Mouse (Mus musculus) midbrain, postnatal 0 days (tissue): ENCODE results near the gene Pmpca. TPM values are rescaled to one million over a fixed set of nuclear protein-coding genes. Genes with fewer than 3 reads are reported as not detected.
A peak's percentile ranks its signal among the peaks of the same experiment; 100 is the strongest.
"Not testable (repeated sequence)": the region's sequence is repeated elsewhere in the genome, so short reads cannot be mapped to it uniquely, and the experiment has no call there.

Experiments
- ATAC-seq: fragments of 200-750 bp; cut with Nextera tagmentation; 2 replicates; pipeline ENCODE4 v1.8.0; 2017; ENCODE audit warnings: moderate number of reproducible peaks, mild to moderate bottlenecking, moderate TSS enrichment, moderate library complexity; ENCODE audit not compliant: low FRiP score
- DNase-seq: peaks from one replicate; pipeline ENCODE4 v3.0.0-alpha.2; 2015; ENCODE audit warnings: low spot score
- H3K27ac ChIP-seq: fragments of 300-500 bp; sonication (generic); 2 replicates; pipeline ENCODE4 v1.5.1; 2014; ENCODE audit warnings: low read depth, mild to moderate bottlenecking, low read length, mixed read lengths
- H3K27me3 ChIP-seq: fragments of 300-500 bp; sonication (generic); 2 replicates; pipeline ENCODE4 v1.6.1; 2014; ENCODE audit warnings: low read length, control low read depth, mixed read lengths; ENCODE audit not compliant: insufficient read depth
- H3K36me3 ChIP-seq: fragments of 300-500 bp; sonication (generic); 2 replicates; pipeline ENCODE4 v1.6.1; 2014; ENCODE audit warnings: low read length, control low read depth, mixed read lengths; ENCODE audit not compliant: insufficient read depth
- H3K4me1 ChIP-seq: fragments of 300-500 bp; sonication (generic); 2 replicates; pipeline ENCODE4 v1.6.1; 2014; ENCODE audit warnings: mild to moderate bottlenecking, control low read depth, antibody characterized with exemption, low read length, mixed read lengths; ENCODE audit not compliant: insufficient read depth
- H3K4me2 ChIP-seq: fragments of 300-500 bp; sonication (generic); 2 replicates; pipeline ENCODE4 v1.6.1; 2014; ENCODE audit warnings: low read depth, mild to moderate bottlenecking, low read length, mixed read lengths; ENCODE audit not compliant: poor library complexity, severe bottlenecking
- H3K4me3 ChIP-seq: fragments of 300-500 bp; sonication (generic); 2 replicates; pipeline ENCODE4 v1.5.1; 2014; ENCODE audit warnings: low read depth, mild to moderate bottlenecking, low read length, moderate library complexity
- H3K9ac ChIP-seq: fragments of 300-500 bp; sonication (generic); replicated peaks from 2 replicates; pipeline ENCODE4 v1.6.1; 2014; ENCODE audit warnings: mild to moderate bottlenecking, low read length, moderate library complexity, mixed read lengths; ENCODE audit not compliant: poor library complexity, severe bottlenecking
- H3K9me3 ChIP-seq: fragments of 300-500 bp; sonication (generic); 2 replicates; pipeline ENCODE4 v1.6.1; 2016; ENCODE audit warnings: low read length, control low read depth
- CTCF ChIP-seq: IDR thresholded peaks from 2 replicates; pipeline ENCODE4 v1.5.1; 2016; ENCODE audit warnings: antibody characterized with exemption, mild to moderate bottlenecking
- WGBS: fragments of 180-500 bp; shearing (Covaris S2); extraction: QIAGEN DNeasy Blood & Tissue Kit; methylation state at CpG from one replicate; pipeline ENCODE4 v1.1.7; 2014; 5-methylcytosine and 5-hydroxymethylcytosine counted together
- polyA plus RNA-seq: library from polyadenylated mRNA; unstranded; fragments of >200 nt; fragmentation: Nextera tagmentation; extraction: Ambion mirVana; gene quantifications from 2 replicates; pipeline ENCODE4 v1.2.1, GENCODE M21; 2015
- total RNA-seq: library from RNA; depleted of rRNA; stranded (reverse); fragments of >200 nt; gene quantifications from 2 replicates; pipeline ENCODE4 v1.2.3, GENCODE M21; 2014

Pmpca gene
- total and polyA plus RNA-seq, 2 experiments from 2014 or later: 64.8 to 85.1 TPM

DNA sequence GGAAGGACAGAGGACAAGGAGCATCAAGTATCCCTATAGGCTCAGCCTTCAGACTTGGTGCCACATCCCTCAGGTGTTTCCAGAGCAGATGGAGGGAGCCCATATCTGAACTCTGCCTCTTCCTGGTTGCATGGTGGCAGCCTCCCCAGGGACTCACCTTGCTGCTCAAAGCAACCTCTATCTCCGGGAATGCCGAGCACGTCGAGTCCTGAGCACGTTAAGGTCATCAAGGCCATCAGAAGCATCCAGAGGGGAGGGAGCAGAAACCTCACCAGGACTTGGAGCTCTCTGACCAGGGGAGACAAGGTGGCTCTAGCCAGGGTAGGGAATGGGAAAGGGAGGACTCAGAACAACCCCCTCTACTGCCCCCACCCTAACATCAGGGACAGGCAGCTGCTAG lies 25.7 kb upstream of the Pmpca start:
- Histone ChIP-seq H3K9ac (no peak overlapping the region), H3K27ac (no peak overlapping the region), H3K4me3 (no peak overlapping the region), H3K9me3 (no peaks in the 10 kb centered on the region), H3K4me1 (no peaks in the 10 kb centered on the region), H3K27me3 (no peaks in the 10 kb centered on the region), H3K36me3 (peaks cover 56% of the 10 kb centered on the region), H3K4me2 (no peak overlapping the region)
- DNase-seq (no peak), ATAC-seq (no peak)
- WGBS: 97% methylated on average over 5 of the region's 5 CpGs
- no peak for TF ChIP-seq CTCF

DNA sequence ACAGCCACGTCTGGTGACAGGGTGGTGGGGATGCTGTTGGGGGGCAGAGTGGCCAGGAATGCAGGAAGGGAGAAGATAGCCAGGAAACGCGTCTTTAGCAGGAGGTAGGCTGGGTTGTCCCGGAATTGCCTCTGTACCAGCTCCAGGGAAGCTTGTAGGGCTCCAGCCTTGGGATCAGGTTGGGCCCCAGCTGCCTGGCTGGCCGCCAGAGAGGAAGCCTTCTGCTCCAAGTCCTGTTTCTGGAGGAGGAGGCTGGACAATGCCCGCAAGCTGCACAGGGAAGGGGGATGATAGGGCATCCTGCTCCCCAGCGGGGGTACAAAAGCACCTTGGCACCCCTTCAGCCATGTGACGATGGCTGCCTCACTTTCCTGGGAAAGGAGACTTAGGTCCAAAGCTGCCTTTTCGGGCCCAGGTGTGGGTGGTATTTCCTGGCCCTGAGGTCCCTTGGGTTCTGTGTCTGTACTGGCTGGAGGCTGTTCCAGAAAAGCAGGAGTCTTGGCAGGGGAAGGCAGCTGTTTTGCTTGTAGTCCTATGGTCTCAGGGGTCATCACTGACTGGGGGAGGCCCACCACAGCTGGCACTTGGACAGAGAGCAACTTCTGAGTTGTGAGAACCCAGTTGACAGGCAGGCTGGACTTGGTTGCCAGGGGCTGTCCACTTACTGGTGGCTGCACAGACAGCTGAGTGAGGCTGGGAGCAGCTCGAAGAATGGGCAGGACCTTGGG lies 24.2 kb upstream of the Pmpca start:
- Histone ChIP-seq H3K27ac (no peak overlapping the region), H3K9me3 (no peaks in the 10 kb centered on the region), H3K4me3 (no peak overlapping the region), H3K36me3 (peaks cover 70% of the 10 kb centered on the region), H3K4me1 (no peaks in the 10 kb centered on the region), H3K27me3 (no peaks in the 10 kb centered on the region), H3K9ac (no peak overlapping the region), H3K4me2 (no peak overlapping the region)
- DNase-seq (peak; percentile 21), ATAC-seq (no peak)
- no peak for TF ChIP-seq CTCF
- 76% methylated on average over 10 of the region's 10 CpGs for WGBS

DNA sequence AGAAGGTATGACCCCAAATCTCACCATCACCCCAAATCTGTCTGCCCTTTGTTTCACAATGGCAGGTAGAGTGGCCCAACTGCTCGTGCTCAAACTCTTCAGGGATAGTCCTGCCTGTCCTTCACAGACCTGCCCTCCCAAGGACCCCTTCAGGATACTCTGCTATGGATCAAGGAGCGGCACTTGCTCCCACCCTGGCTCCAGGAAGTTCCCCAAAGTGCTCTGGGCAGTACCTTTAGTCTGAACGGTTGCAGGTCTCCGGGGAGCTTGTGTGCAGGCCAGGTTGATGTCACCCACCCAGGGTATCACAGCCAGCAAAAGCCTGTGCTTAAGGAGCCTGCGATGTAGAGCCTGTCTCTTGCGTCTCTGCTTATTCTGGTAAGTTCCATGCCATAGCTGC lies 21.2 kb upstream of the Pmpca start:
- H3K27ac ChIP-seq: no peak overlapping the region
- no peaks in the 10 kb centered on the region for H3K9me3 ChIP-seq
- no peak overlapping the region for H3K4me2 ChIP-seq
- TF ChIP-seq CTCF: no peak
- peaks cover 89% of the 10 kb centered on the region for H3K36me3 ChIP-seq
- DNase-seq (no peak), ATAC-seq (no peak)
- no peaks in the 10 kb centered on the region for H3K4me1 ChIP-seq
- no peaks in the 10 kb centered on the region for H3K27me3 ChIP-seq
- no peak overlapping the region for H3K9ac ChIP-seq
- WGBS: 91% methylated on average over 6 of the region's 6 CpGs
- no peak overlapping the region for H3K4me3 ChIP-seq

DNA sequence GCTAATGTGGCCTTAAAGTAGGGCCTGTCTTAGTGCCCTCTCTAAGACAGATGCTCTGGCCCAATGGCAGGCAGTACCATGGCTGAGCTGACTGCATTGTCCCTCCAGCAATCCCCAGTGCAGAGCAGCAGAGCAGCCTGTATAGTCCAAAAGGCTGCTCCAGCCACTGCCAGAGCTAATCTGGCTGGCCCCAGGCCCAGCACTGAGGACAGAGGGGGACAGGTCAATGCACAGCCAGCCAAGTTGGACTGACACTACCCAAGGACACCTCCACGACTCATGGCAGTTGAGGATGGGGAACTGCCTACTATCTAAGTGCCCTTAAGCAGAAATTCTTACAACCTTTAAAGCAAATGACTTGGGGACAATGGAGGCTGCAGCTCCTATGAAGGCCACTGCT lies 20.6 kb upstream of the Pmpca start:
- Histone ChIP-seq H3K4me2 (no peak overlapping the region), H3K27ac (no peak overlapping the region), H3K36me3 (peaks cover 90% of the 10 kb centered on the region), H3K9ac (no peak overlapping the region), H3K4me1 (no peaks in the 10 kb centered on the region), H3K4me3 (no peak overlapping the region), H3K27me3 (no peaks in the 10 kb centered on the region), H3K9me3 (no peaks in the 10 kb centered on the region)
- 83% methylated on average over 1 of the region's 1 CpGs for WGBS
- ATAC-seq (no peak), DNase-seq (no peak)
- TF ChIP-seq CTCF: no peak

DNA sequence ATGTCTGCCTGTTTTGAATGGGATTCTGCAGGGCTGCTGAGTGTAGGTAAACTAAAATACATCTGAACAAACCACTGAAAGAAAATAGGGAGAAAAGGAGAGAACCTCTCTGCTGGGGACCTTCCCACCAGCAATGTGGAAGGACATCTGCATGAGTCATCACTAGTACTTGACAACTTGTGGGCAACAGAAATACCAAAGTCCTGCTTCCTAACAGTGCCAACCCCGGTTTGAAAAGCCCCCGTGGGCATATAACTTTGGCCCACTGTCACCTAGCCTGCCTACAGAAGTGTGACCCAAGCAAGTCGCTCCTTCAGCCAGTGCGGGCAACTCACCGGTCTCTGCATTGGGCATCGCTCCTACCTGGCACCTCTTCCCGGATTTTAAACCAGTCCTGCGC lies 16.7 kb upstream of the Pmpca start:
- DNase-seq (no peak), ATAC-seq (no peak)
- no peaks in the 10 kb centered on the region for H3K9me3 ChIP-seq
- H3K27ac ChIP-seq: no peak overlapping the region
- 95% methylated on average over 8 of the region's 8 CpGs for WGBS
- no peak overlapping the region for H3K9ac ChIP-seq
- H3K4me3 ChIP-seq: no peak overlapping the region
- H3K4me2 ChIP-seq: no peak overlapping the region
- no peaks in the 10 kb centered on the region for H3K27me3 ChIP-seq
- H3K36me3 ChIP-seq: peaks cover 88% of the 10 kb centered on the region
- no peak for TF ChIP-seq CTCF
- no peaks in the 10 kb centered on the region for H3K4me1 ChIP-seq

DNA sequence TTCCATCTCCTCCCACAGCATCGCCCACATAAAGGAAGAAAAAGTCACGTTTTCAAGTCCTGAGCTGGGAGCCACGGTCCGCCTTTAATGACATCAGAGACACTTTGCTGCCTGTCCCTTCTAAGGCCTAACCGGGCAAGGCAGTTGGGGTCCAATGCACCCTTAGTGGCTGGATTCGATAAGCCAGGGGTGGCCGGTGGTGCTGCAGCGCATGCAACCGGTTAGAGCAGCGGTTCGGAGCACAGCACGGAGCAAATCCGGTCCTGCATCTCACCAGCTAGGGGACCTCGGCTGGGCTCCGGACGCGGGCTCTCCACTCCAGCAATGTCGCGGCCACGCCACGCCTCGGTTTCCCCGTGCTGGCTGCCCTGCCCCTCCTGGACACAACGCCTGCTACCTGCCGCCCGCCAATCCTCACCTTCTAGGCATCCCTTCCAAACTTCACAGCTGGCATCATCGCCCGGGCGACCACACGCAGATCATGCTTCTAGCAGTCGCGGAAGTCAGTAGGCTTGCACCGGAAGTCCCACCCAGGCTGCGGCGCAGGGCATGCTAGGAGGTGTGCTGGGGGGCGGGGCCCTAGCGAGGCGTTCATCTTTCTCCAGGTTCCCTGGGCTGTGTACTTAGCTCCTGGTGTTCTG lies 8.9 kb upstream of the Pmpca start, which contains the start of gene Snapc4:
Gene Snapc4, minus strand, starts transcription at position 523 of the 641 bp plus-strand sequence.
- ATAC-seq (peak; percentile 93), DNase-seq (peak; percentile 90)
- Histone ChIP-seq H3K4me3 (peak within 1 kb of the TSS; percentile 75), H3K9ac (peak within 1 kb of the TSS; percentile 79), H3K4me1 (no peaks in the 10 kb centered on the region), H3K4me2 (peak within 1 kb of the TSS; percentile 66), H3K36me3 (peaks cover 51% of the 10 kb centered on the region), H3K27me3 (no peaks in the 10 kb centered on the region), H3K9me3 (no peaks in the 10 kb centered on the region), H3K27ac (peak within 1 kb of the TSS; percentile 55; the same call in 1 of the 2 replicates)
- no peak for TF ChIP-seq CTCF
- 0% methylated on average over 38 of the region's 38 CpGs for WGBS

DNA sequence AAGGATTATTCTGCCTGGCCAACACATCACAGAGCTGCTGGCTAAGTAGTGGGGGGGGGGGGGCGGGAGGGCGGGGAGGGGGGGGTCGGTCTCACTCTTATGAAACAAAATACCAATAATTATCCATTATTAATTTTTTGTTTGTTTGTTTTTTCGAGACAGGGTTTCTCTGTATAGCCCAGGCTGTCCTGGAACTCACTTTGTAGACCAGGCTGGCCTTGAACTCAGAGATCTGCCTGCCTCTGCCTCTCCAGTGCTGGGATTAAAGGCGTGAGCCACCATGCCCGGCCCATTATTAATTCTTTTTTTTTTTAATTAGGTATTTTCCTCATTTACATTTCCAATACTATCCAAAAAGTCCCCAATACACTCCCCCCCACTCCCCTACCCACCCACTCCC lies 8.3 kb upstream of the Pmpca start:
- H3K36me3 ChIP-seq: peaks cover 50% of the 10 kb centered on the region
- not testable (repeated sequence) for DNase-seq
- 34% methylated on average over 6 of the region's 6 CpGs for WGBS

More for the DNA sequence above, 8.3 kb upstream of the Pmpca start:
- not testable (repeated sequence) for H3K27me3 ChIP-seq, H3K9me3 ChIP-seq, H3K4me1 ChIP-seq, ATAC-seq
- Histone ChIP-seq H3K4me2 (peak overlapping the region; percentile 66), H3K27ac (peak overlapping the region; percentile 55; the same call in 1 of the 2 replicates), H3K9ac (peak overlapping the region; percentile 79), H3K4me3 (peak overlapping the region; percentile 75)
